Mouse (Mus musculus) heart, adult 2 months (tissue): ENCODE results near the gene Stard5.
A peak's percentile ranks its signal among the peaks of the same experiment; 100 is the strongest.

Experiments
- CTCF ChIP-seq: fragments of 200-600 bp; IDR thresholded peaks from 2 replicates; pipeline ENCODE4 v1.8.1; 2022; ENCODE audit warnings: antibody characterized with exemption, mild to moderate bottlenecking, moderate library complexity
- EP300 ChIP-seq: fragments of 200-500 bp; IDR thresholded peaks from 2 replicates; pipeline ENCODE4 v1.6.1; 2011; ENCODE audit warnings: low read depth, low read length, control low read depth; ENCODE audit not compliant: insufficient read depth
- POLR2A ChIP-seq: fragments of 200-500 bp; IDR thresholded peaks from 2 replicates; pipeline ENCODE4 v1.6.1; 2011; ENCODE audit warnings: mild to moderate bottlenecking, low read depth, low read length, control low read depth; ENCODE audit not compliant: insufficient read depth

DNA sequence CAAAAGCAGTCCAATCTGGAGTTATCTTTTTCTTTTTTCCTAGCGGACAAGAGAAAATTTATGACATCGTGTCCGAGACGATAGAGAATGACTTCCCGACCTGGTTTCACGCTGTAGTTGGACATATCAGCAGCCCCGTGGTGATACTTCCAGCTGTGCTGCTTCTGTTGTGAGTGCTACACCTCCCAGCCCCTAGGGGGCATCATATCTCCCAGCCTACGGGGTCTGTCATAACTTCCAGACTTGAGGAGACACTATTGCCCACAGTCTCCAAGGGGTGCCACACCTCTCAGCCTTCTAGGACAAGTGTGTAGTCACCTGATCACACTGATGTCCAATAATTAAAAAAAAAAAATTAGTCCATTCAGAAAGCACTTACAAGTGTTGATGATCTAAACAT is 15.9 kb upstream of the Stard5 start:
- TF ChIP-seq CTCF (peak; percentile 39), POLR2A (no peak), EP300 (no peak)
